Mouse (Mus musculus): ENCODE data around the gene Trappc6a. TPM values are rescaled to one million over a fixed set of nuclear protein-coding genes. Genes with fewer than 3 reads are reported as not detected.
"Not testable (repeated sequence)": the region's sequence is repeated elsewhere in the genome, so short reads cannot be mapped to it uniquely, and the experiment has no call there.

Trappc6a gene
- total RNA-seq, 2 experiments from 2014 or later = 24.6 to 26.5 TPM

DNA sequence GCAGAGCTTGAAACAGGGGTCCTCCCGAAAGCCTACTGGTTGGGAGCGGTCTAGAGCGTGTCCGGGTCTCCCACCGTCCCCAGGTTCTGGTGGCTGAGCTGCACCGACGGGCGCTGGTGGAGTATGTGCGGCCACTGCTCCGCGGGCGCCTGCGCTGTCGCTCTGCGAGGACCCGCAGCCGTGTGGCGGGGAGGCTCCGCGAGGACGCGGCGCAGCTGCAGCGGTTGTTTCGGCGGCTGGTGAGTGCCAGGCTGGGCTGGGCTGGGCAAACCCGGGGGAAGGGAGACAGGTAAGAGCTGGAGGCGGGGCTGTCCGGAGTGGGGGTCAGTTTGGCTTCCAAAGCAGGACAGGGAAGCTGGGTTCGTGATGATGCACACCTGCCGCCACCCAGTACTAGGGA, 18.7 kb upstream of the Trappc6a start:
- DNase-seq = no peak

GRCm38 (mm10) chr7:19491731-19492130, 16.5 kb upstream of the Trappc6a start:
- DNase-seq = peak; percentile 34

GRCm38 (mm10) chr7:19494751-19495474, 13.3 kb upstream of the Trappc6a start:
- DNase-seq = no peak

- DNase-seq = peak; percentile 49
Observed at GRCm38 (mm10) chr7:19495521-19496213, 12.5 kb upstream of the Trappc6a start.

DNA sequence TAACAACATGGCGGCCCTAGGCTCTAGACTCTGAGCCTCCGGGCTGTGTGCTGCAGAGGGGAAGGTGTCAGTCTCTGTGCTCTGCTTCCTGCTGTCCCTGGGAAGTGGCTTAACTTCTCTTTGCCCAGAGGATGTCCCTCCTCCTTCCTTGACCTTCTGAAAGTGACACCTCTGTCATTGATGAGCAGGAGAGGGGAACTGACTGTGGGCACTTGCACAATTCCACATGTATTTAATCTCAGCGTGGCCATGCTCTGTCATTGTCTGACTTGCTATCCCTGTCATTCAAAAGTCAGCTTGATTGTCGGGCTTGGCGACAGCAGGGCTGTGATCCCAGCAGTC, 12.0 kb upstream of the Trappc6a start:
- no peak for DNase-seq

GRCm38 (mm10) chr7:19498326-19498725, 9.9 kb upstream of the Trappc6a start:
- no peak for DNase-seq

- no peak for DNase-seq
Observed at GRCm38 (mm10) chr7:19500420-19501363, 7.5 kb upstream of the Trappc6a start.

DNA sequence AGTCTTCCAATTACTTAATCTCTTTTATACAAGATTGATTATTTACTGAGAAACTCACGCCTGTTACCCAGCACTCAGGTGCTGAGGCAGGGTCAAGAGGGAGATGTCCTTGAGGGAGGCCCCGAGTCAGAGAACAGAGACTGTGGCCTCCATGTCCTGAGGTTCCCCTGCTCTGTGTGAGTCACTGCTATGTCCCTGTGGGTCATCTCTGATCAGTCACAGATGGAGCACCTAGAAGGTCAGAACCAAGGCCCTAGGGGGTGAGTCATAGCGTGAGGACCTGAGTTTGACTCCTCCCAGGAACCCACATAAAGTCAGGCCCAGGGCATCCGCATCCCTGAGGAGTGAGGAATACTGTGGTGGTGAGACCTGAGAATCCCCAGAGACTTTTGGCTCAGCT, 6.5 kb upstream of the Trappc6a start:
- DNase-seq = no peak

- DNase-seq = peak; percentile 43
Observed at GRCm38 (mm10) chr7:19503481-19504068, 4.6 kb upstream of the Trappc6a start.

DNA sequence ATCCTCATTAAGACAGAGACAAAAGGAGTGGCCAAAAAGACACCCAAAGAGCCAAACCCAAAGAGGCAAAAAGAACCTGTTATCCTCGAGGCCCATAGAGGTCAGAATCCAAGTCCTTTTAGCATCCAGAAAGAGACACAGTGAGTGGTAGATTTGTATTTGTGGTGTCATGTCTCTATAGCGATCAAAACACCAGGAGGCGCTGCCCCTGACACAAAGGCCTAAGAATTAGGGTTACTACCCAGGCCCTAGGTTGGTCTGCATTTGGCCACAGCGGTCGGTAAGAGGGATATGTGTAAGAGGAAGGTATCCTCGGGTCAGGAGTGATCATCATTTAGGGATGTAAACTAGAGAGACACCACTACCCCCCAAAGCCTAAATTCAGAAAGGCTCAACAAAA, 1.9 kb upstream of the Trappc6a start:
- DNase-seq = no peak

DNA sequence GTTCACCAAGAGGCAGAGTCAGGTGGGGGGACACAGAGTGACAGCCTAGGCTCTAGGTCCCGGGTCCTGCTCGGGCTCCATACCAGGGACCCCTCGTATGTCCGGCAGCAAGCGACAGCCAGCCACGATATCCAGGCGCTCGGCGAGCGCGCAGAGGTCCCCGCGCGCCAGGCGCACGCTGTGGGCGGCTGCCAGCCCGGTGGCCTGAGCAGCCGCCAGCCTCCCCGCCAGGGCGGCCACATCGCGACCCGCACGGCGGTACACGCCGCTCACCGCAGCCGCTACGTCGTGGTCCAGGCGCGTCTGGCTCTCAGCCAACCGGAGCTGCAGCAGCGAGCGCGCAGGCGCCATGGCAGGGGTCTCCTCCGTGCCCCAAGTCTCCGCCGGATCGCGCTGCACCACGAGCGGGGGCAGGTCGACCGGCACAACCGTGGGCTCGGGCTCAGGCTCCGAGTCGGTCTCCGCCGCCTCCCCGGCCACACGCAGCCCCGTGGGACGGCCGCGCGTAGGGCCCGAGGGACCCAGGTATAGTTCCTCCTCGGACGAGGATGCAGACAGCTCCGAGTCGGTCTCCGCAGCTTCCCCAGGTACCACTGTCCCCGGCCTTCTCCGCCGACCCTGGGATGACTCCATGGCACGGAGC, 1.1 kb upstream of the Trappc6a start:
- DNase-seq = peak; percentile 61

DNA sequence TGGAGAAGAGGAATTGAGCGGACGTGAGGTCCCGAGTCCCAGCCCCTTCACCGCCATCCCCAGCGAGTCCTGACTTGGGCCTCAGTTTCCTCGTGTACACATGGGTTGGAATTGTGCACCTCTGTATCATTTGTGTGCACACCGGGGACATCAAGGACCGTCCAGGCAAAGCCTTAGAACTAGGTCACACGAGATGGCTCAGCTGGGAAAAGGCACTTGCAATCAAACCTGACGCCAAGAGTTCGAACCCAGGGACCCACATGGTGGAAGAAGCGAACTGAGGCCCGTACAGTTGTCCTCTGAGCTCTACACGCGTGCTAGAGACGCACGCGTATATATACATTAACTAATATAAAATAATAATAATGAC, 598 bp upstream of the Trappc6a start:
- DNase-seq = no peak

DNA sequence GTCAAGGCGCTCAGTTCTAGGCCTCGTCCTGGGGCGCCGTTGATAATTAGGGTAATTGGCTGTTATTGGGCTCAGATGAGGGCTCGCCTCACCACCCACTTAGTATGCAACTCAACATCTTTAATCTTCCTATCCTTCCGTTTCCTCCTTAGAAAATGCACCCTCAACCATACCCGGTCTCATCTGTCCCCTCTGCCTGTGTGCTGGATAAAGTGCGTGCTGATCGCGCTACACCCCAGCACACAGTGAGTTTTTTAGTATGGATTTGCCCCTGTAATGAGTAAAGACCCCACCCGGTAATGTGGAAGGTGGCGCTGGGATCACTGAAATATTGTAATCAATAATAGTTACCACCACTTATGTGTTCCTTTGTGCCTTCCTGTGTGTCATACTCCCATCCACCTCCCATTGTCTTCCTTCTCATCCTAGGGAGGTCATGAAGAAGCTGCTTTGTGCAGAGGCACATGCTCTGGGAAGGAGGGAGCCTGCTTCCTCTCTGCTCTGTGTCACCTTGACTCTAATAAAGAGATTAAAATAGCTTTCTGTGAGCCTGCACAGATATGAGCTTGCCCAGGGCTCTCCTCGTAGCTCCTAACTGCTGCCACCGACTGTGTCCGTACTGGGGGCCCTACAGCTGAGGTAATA, 851 bp downstream of the Trappc6a start:
- DNase-seq = no peak

- no peak for DNase-seq
Observed at GRCm38 (mm10) chr7:19509786-19510185, 1.6 kb downstream of the Trappc6a start.

DNA sequence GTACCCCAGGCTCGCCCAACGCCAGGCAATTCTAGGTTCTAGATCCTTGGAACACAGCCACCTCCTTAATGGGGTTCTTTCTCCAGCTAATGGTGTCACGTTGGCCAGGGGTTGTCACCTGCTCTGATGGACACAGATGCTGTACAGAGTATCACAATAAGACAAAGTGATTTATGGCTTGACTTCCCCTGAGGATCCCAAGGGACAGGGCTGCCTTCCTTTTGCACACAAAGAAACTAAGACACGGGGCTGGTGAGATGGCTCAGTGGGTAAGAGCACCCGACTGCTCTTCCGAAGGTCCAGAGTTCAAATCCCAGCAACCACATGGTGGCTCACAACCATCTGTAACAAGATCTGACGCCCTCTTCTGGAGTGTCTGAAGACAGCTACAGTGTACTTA, 3.7 kb downstream of the Trappc6a start:
- DNase-seq = not testable (repeated sequence)

DNA sequence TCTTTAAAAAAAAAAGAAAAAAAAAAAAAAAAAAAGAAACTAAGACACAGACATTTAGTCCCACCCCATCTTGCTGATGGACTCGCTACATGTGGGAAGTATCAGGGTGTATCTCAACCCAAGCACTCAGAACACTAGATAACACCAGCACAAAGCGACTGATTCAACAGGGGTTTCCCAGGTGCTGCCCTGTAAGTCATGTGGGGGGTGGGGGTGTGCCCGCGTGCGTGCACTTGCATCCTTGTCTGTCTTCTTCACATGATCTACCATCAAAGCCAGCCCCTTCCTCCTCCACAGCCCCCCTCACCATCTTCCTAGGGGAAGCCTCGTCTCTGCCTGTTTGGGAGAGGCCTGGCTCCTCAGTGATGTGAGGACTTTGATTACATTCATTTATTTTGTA, 4.2 kb downstream of the Trappc6a start:
- DNase-seq = no peak

DNA sequence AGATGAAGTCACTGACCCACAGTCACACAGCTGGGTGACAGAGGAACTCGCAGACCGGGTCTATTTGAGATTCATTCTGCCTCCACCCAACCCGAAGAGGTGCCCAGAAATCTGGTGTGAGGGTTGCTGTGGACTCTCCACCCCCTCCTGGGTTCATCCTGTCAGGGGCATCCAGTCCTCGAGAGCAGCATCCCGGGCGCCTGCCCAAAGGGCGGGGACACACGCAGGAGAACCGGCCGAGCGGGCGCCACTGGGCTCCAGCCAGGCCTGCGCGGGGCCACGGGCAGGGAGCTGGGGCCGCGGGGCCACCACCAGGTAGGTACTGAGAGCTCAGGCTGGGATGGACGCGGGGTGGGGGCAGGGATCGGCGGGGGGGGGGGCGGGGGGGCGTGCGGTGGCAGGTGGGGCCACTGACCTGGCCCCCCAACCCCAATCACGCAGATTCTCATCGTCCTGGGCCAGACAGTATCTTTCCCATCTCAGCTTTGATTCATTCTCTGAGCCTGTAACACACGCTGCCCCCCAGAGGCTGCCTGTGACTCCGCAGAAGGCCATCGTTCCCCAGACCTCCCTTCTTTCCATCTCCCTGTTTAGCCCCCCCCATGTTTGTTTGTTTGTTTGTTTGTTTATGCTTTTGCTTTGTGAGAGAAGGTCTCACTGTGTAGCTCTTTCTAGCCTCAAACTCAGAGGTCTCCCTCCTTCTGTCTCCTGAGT, 9.6 kb downstream of the Trappc6a start, which contains the start of gene Nkpd1:
TSS of gene Nkpd1 (plus strand) at position 187 of the 714 bp plus-strand sequence.
- DNase-seq = no peak

DNA sequence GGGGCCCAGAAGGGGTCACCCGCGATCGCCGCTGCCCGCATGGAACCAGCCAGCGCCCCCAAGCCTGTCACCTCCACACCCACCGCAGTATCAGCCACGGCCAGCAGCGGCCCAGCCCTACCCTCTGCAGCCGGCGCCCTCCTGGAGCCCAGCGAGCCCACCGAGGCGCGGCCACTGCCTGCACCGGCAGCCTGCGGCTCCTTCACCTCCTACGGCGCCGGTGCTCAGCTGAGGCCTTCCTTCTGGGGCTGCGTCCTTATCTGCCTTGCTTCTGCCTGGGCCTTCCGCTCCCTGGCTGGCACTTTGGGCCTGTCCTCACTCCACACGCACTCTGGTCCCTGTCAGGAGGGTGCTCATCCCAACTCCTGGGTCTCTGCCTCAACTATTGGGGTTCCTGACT, 11.8 kb downstream of the Trappc6a start:
- no peak for DNase-seq

DNA sequence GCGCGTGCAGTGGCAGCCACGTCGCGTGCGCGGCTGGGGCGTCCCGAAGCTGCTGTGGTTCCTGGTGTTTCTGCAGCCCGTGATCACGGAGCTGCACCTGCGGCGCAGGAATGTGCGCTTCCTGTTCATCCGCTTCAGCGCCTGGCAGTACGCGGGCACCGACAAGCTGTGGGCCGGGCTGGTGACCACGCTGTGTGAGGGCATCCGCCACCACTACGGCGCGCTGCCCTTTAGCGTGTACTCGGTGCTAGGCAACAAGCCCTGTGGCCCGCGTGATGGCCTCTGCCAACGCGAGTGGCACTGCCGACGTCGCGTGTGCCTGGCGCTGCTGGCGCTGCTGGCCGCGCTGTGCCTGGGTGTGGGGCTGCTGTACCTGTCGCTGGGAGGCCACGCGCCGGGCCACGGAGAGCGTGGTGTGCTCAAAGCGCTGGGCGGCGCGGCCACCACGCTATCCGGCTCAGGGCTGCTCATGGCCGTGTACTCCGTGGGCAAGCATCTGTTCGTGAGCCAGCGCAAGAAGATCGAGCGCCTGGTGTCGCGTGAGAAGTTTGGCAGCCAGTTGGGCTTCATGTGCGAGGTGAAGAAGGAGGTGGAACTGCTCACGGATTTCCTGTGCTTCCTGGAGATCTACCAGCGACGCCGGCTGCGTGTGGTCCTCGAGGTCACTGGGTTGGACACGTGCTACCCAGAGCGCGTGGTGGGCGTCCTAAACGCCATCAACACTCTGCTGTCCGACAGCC, 15.0 kb downstream of the Trappc6a start:
- no peak for DNase-seq

Measured in gastrocnemius, postnatal 10 days (tissue).